Mouse (Mus musculus) hindbrain, embryonic 11.5 days (tissue): ENCODE data around the gene Cldn2. TPM values are rescaled to one million over a fixed set of nuclear protein-coding genes. Genes with fewer than 3 reads are reported as not detected.

Experiments
- ATAC-seq: fragments of 200-750 bp; cut with Nextera tagmentation; 2 replicates; pipeline ENCODE4 v1.8.0; 2017; ENCODE audit warnings: mild to moderate bottlenecking, moderate TSS enrichment, moderate library complexity; ENCODE audit not compliant: low FRiP score
- DNase-seq: peaks from one replicate; pipeline ENCODE4 v3.0.0-alpha.2; 2015; ENCODE audit warnings: low spot score
- H3K27ac ChIP-seq: fragments of 300-500 bp; sonication (generic); 2 replicates; pipeline ENCODE4 v1.5.1; 2014; ENCODE audit warnings: mild to moderate bottlenecking, low read depth, low read length
- H3K27me3 ChIP-seq: fragments of 300-500 bp; sonication (generic); 2 replicates; pipeline ENCODE4 v1.6.1; 2014; ENCODE audit warnings: mild to moderate bottlenecking, low read length, moderate library complexity, mixed read lengths; ENCODE audit not compliant: control insufficient read depth, insufficient read depth
- H3K36me3 ChIP-seq: fragments of 300-500 bp; sonication (generic); 2 replicates; pipeline ENCODE4 v1.6.1; 2014; ENCODE audit warnings: mild to moderate bottlenecking, low read length, moderate library complexity, mixed read lengths; ENCODE audit not compliant: control insufficient read depth, insufficient read depth
- H3K4me1 ChIP-seq: fragments of 300-500 bp; sonication (generic); replicated peaks from 2 replicates; pipeline ENCODE4 v1.6.1; 2014; ENCODE audit warnings: low read length, mixed read lengths; ENCODE audit not compliant: control insufficient read depth, insufficient read depth
- H3K4me2 ChIP-seq: fragments of 300-500 bp; sonication (generic); replicated peaks from 2 replicates; pipeline ENCODE4 v1.6.1; 2014; ENCODE audit warnings: mild to moderate bottlenecking, low read depth, low read length
- H3K4me3 ChIP-seq: fragments of 300-500 bp; sonication (generic); 2 replicates; pipeline ENCODE4 v1.5.1; 2014; ENCODE audit warnings: low read depth, low read length
- H3K9ac ChIP-seq: fragments of 300-500 bp; sonication (generic); 2 replicates; pipeline ENCODE4 v1.6.1; 2014; ENCODE audit warnings: low read depth, low read length
- H3K9me3 ChIP-seq: fragments of 300-500 bp; sonication (generic); 2 replicates; pipeline ENCODE4 v1.6.1; 2016; ENCODE audit warnings: low read length; ENCODE audit not compliant: control insufficient read depth
- WGBS: fragments of 180-500 bp; shearing (Covaris S2); extraction: QIAGEN DNeasy Blood & Tissue Kit; methylation state at CpG from one replicate; pipeline ENCODE4 v1.1.7; 2014; 5-methylcytosine and 5-hydroxymethylcytosine counted together
- polyA plus RNA-seq: library from polyadenylated mRNA; unstranded; fragments of >200 nt; fragmentation: Nextera tagmentation; extraction: Ambion mirVana; gene quantifications from 2 replicates; pipeline ENCODE4 v1.2.1, GENCODE M21; 2014

The Cldn2 gene
- polyA plus RNA-seq, 1 experiment from 2014 or later = 0.40 TPM

GRCm38 (mm10) chrX:139796037-139796436 is 4.6 kb upstream of the Cldn2 start:
- ATAC-seq = no peak
- Histone ChIP-seq H3K27ac (no peak overlapping the region), H3K4me1 (no peaks in the 10 kb centered on the region), H3K27me3 (no peaks in the 10 kb centered on the region; the same call in 1 of the 2 replicates), H3K4me2 (no peak overlapping the region), H3K9ac (no peak overlapping the region), H3K4me3 (no peak overlapping the region), H3K9me3 (no peaks in the 10 kb centered on the region), H3K36me3 (no peaks in the 10 kb centered on the region)
- WGBS = 94% methylated on average over 6 of the region's 6 CpGs
- DNase-seq = no peak

GRCm38 (mm10) chrX:139797875-139798274 is 2.8 kb upstream of the Cldn2 start:
- Histone ChIP-seq H3K9me3 (no peaks in the 10 kb centered on the region), H3K4me3 (no peak overlapping the region), H3K36me3 (no peaks in the 10 kb centered on the region), H3K4me2 (no peak overlapping the region), H3K4me1 (no peaks in the 10 kb centered on the region), H3K9ac (no peak overlapping the region), H3K27me3 (no peaks in the 10 kb centered on the region; the same call in 1 of the 2 replicates), H3K27ac (no peak overlapping the region)
- 85% methylated on average over 9 of the region's 9 CpGs for WGBS
- DNase-seq = no peak
- ATAC-seq = no peak

- WGBS = 82% methylated on average over 3 of the region's 3 CpGs
- Histone ChIP-seq H3K9ac (no peak overlapping the region), H3K4me3 (no peak overlapping the region), H3K4me1 (no peaks in the 10 kb centered on the region), H3K9me3 (no peaks in the 10 kb centered on the region), H3K4me2 (no peak overlapping the region), H3K27ac (no peak overlapping the region), H3K36me3 (no peaks in the 10 kb centered on the region), H3K27me3 (no peaks in the 10 kb centered on the region; the same call in 1 of the 2 replicates)
- DNase-seq = no peak
- no peak for ATAC-seq
These were observed 675 bp upstream of the Cldn2 start for GRCm38 (mm10) chrX:139799953-139800352.

- no peak overlapping the region for H3K27ac ChIP-seq
- H3K4me1 ChIP-seq = no peaks in the 10 kb centered on the region
- 80% methylated on average over 2 of the region's 2 CpGs for WGBS
- no peak for ATAC-seq
- H3K9me3 ChIP-seq = no peaks in the 10 kb centered on the region
- no peak overlapping the region for H3K9ac ChIP-seq
- no peak overlapping the region for H3K4me2 ChIP-seq
- no peak for DNase-seq
- no peaks in the 10 kb centered on the region for H3K36me3 ChIP-seq
- H3K4me3 ChIP-seq = no peak overlapping the region
- H3K27me3 ChIP-seq = no peaks in the 10 kb centered on the region; the same call in 1 of the 2 replicates
These were observed 2.4 kb downstream of the Cldn2 start for GRCm38 (mm10) chrX:139803028-139803427.

- H3K4me1 ChIP-seq = no peaks in the 10 kb centered on the region
- no peak overlapping the region for H3K27ac ChIP-seq
- 96% methylated on average over 4 of the region's 4 CpGs for WGBS
- no peak for ATAC-seq
- no peaks in the 10 kb centered on the region for H3K36me3 ChIP-seq
- DNase-seq = no peak
- no peaks in the 10 kb centered on the region; the same call in 1 of the 2 replicates for H3K27me3 ChIP-seq
- no peak overlapping the region for H3K4me3 ChIP-seq
- no peak overlapping the region for H3K4me2 ChIP-seq
- no peak overlapping the region for H3K9ac ChIP-seq
- no peaks in the 10 kb centered on the region for H3K9me3 ChIP-seq
These were observed 5.3 kb downstream of the Cldn2 start for GRCm38 (mm10) chrX:139805918-139806317.

GRCm38 (mm10) chrX:139807391-139807790 is 6.8 kb downstream of the Cldn2 start:
- Histone ChIP-seq H3K4me1 (no peaks in the 10 kb centered on the region), H3K9ac (no peak overlapping the region), H3K4me3 (no peak overlapping the region), H3K9me3 (no peaks in the 10 kb centered on the region), H3K27me3 (0 out of 2 replicates have a peak, but pooled peaks cover 1% of the 10 kb centered on the region), H3K27ac (no peak overlapping the region), H3K4me2 (no peak overlapping the region), H3K36me3 (no peaks in the 10 kb centered on the region)
- no peak for DNase-seq
- WGBS = 78% methylated on average over 2 of the region's 2 CpGs
- ATAC-seq = no peak

GRCm38 (mm10) chrX:139808085-139808484 is 7.5 kb downstream of the Cldn2 start:
- Histone ChIP-seq H3K9ac (no peak overlapping the region), H3K27ac (no peak overlapping the region), H3K4me3 (no peak overlapping the region), H3K36me3 (no peaks in the 10 kb centered on the region), H3K27me3 (0 out of 2 replicates have a peak, but pooled peaks cover 2% of the 10 kb centered on the region), H3K4me2 (no peak overlapping the region), H3K9me3 (no peaks in the 10 kb centered on the region), H3K4me1 (no peaks in the 10 kb centered on the region)
- 37% methylated on average over 4 of the region's 4 CpGs for WGBS
- DNase-seq (peak; percentile 17), ATAC-seq (no peak)

- Histone ChIP-seq H3K4me1 (no peaks in the 10 kb centered on the region), H3K27me3 (0 out of 2 replicates have a peak, but pooled peaks cover 2% of the 10 kb centered on the region), H3K9me3 (no peaks in the 10 kb centered on the region), H3K4me3 (no peak overlapping the region), H3K27ac (no peak overlapping the region), H3K9ac (no peak overlapping the region), H3K36me3 (no peaks in the 10 kb centered on the region), H3K4me2 (no peak overlapping the region)
- ATAC-seq = no peak
- no peak for DNase-seq
- 95% methylated on average over 10 of the region's 10 CpGs for WGBS
These were observed 7.9 kb downstream of the Cldn2 start for GRCm38 (mm10) chrX:139808501-139808900.

GRCm38 (mm10) chrX:139812636-139813298 is 12.1 kb downstream of the Cldn2 start:
- no peaks in the 10 kb centered on the region for H3K9me3 ChIP-seq
- H3K4me3 ChIP-seq = no peak overlapping the region
- WGBS = 63% methylated on average over 3 of the region's 3 CpGs
- H3K36me3 ChIP-seq = no peaks in the 10 kb centered on the region
- H3K4me1 ChIP-seq = no peaks in the 10 kb centered on the region
- DNase-seq = no peak
- ATAC-seq = no peak
- H3K4me2 ChIP-seq = no peak overlapping the region
- H3K27me3 ChIP-seq = 0 out of 2 replicates have a peak, but pooled peaks cover 2% of the 10 kb centered on the region
- H3K9ac ChIP-seq = no peak overlapping the region
- H3K27ac ChIP-seq = no peak overlapping the region
